Mouse (Mus musculus) E14TG2a.4 (cell line): ENCODE measurements around the gene Akap12.

Experiments
- H3K27me3 ChIP-seq: 2 replicates; pipeline ENCODE4 v1.6.1; 2014; ENCODE audit warnings: low read length, control low read depth; ENCODE audit not compliant: insufficient read depth
- H3K36me3 ChIP-seq: 2 replicates; pipeline ENCODE4 v1.6.1; 2014; ENCODE audit warnings: low read length, control low read depth; ENCODE audit not compliant: insufficient read depth
- H3K4me1 ChIP-seq: replicated peaks from 2 replicates; pipeline ENCODE4 v1.6.1; 2014; ENCODE audit warnings: low read depth, low read length, control low read depth
- H3K4me3 ChIP-seq: replicated peaks from 2 replicates; pipeline ENCODE4 v1.5.1; 2014; ENCODE audit warnings: mild to moderate bottlenecking, low read length
- H3K9me3 ChIP-seq: 2 replicates; pipeline ENCODE4 v1.6.1; 2014; ENCODE audit warnings: low read length, control low read depth
- CTCF ChIP-seq: conservative IDR thresholded peaks from 2 replicates; pipeline ENCODE4 v1.5.1; 2014; ENCODE audit warnings: low read length
- NANOG ChIP-seq: IDR thresholded peaks from 2 replicates; pipeline ENCODE4 v1.6.1; 2014; ENCODE audit warnings: borderline replicate concordance, low read length, mixed read lengths
- POU5F1 ChIP-seq: IDR thresholded peaks from 2 replicates; pipeline ENCODE4 v1.6.1; 2014; ENCODE audit warnings: low read length, borderline replicate concordance

Akap12 gene

DNA sequence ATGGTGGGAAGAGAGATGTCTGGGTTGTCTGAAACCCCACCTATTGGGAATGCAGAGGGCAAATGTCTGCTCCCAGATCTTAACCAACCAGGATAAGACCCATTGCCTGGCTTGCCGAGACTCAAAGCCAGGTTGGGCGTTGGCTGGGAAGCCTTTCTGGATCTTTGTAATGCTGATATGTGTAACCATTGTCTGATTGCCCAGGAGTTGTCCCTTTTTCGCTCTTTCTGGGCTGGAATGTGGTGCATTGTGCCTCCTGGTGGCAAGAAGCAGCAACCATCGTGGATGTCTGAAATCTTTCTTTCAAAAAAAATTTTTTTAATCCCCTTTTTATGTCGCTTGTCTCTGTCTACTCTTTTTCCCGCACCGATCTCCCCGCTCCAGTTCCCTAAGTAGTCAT, 67.1 kb downstream of the Akap12 start:
- Histone ChIP-seq H3K9me3 (no peaks in the 10 kb centered on the region), H3K4me1 (peaks cover 92% of the 10 kb centered on the region), H3K36me3 (peaks cover 32% of the 10 kb centered on the region), H3K4me3 (peak overlapping the region; percentile 81), H3K27me3 (no peaks in the 10 kb centered on the region)
- TF ChIP-seq POU5F1, result peak; percentile 86; the same call in 1 of the 2 replicates
- peak; percentile 86 for TF ChIP-seq NANOG
- peak; percentile 80 for TF ChIP-seq CTCF

DNA sequence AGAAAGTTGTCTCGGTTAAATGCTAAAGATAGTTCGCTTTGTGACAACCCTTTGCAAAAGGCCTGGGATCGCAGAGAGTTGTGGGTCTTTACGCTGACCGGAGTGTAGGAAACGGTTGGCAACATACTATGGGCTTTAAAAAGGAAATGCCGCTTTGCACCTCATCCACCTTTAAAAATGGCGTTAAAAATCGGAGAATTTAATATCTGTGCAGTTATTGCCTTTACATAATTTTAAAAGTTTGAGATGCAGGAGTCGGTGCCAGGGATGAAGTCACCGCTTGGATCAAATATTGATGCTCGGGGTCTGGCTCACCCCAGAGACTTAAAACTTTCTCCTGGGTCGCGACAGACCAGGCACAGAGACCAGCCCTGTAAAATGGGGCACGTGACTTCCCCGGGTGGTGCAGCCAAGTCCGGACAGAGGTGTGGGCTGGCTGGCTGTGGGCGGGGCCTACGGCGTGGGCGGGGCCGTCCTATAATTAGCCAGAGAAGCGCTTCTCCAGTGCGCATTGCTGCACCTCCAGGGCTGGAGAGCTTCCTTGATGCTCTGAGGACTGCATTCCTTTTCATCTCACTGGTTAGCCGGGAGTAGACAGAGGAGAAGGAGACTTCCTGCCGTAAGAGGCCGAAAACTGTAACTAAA, 68.0 kb downstream of the Akap12 start:
- TF ChIP-seq CTCF, result no peak
- TF ChIP-seq NANOG, result no peak
- no peak for TF ChIP-seq POU5F1
- H3K4me1 ChIP-seq, result peaks cover 92% of the 10 kb centered on the region
- H3K4me3 ChIP-seq, result peak overlapping the region; percentile 81
- H3K27me3 ChIP-seq, result no peaks in the 10 kb centered on the region
- no peaks in the 10 kb centered on the region for H3K9me3 ChIP-seq
- H3K36me3 ChIP-seq, result peaks cover 32% of the 10 kb centered on the region

DNA sequence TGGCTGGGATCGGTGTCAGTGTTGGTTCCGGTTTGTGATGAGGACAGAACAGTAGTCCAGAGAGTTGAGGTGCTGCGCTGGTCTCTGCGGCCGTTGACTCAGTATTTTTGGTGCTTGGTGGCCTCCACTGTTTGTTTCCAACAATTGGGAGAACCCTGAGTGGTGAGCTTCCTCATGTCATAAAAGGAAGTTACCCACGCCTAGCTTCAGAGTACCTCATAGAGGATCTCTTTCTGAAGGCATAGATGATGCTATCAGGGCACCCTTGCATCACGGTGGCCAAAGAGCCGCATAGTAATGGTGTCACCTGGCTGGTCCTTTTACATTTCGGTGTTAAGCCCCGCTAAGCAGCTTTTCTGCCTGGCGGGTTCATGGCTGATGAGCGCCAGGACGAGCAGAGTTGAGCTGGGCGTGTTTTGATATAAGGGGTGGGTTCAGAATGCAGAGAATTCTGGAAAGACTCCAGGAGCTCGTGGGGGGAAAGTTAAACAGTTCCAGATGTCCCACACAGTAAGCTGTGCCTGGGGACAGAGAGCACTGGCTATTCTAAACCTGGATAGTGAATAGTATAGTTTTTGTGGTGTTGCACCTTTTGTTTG, 72.8 kb downstream of the Akap12 start:
- peaks cover 78% of the 10 kb centered on the region for H3K4me1 ChIP-seq

DNA sequence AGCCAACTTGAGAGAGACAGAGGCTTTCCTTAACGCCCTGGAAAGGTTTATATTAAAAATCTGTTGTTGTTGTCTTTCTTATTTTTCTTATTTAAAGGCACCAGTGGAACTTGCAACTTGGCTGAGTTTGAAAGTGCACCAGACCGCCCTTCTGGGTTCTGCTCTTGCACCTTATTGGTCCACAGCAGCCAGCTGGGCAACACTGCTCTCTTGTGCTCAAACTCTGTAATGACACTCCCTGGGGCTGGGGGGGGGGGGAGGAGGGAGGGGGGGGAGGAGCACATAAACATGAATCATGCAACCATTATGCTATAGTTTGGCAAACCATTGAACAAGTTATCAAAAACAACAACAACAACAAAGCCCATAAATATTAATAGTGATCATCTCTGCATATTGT, 75.2 kb downstream of the Akap12 start:
- Histone ChIP-seq H3K4me1 (peaks cover 77% of the 10 kb centered on the region), H3K27me3 (no peaks in the 10 kb centered on the region), H3K4me3 (peak overlapping the region; percentile 37), H3K36me3 (peaks cover 41% of the 10 kb centered on the region), H3K9me3 (no peaks in the 10 kb centered on the region)
- peak; percentile 20; the same call in 1 of the 2 replicates for TF ChIP-seq CTCF
- TF ChIP-seq POU5F1, result no peak

More for the DNA sequence above, 72.8 kb downstream of the Akap12 start:
- Histone ChIP-seq H3K36me3 (peaks cover 25% of the 10 kb centered on the region), H3K9me3 (no peaks in the 10 kb centered on the region), H3K27me3 (no peaks in the 10 kb centered on the region), H3K4me3 (peak overlapping the region; percentile 39; the same call in 1 of the 2 replicates)
- TF ChIP-seq POU5F1 (no peak), NANOG (no peak), CTCF (no peak)

GRCm38 (mm10) chr10:4346489-4347135, 80.4 kb downstream of the Akap12 start:
- H3K4me1 ChIP-seq, result peaks cover 56% of the 10 kb centered on the region
- H3K27me3 ChIP-seq, result no peaks in the 10 kb centered on the region
- H3K4me3 ChIP-seq, result peak overlapping the region; percentile 48
- no peaks in the 10 kb centered on the region for H3K9me3 ChIP-seq
- TF ChIP-seq CTCF (peak; percentile 67), NANOG (no peak)
- peaks cover 36% of the 10 kb centered on the region for H3K36me3 ChIP-seq

DNA sequence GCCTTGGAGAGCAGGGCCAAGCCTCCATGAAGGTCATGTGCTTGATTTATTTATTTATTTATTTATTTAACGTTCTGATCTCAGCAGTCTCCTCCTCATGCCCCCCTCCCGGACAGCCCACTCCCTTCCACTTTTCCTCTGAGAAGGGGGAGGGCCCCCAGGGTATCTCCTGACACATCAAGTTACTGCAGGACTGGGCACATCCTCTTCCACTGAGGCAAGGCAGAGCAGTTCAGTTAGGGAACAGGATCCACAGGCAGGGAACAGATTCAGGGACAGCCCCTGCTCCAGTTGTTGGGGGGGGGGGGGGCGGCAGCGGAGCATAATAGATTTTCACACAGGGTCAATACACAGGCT, 80.9 kb downstream of the Akap12 start:
- peak overlapping the region; percentile 48 for H3K4me3 ChIP-seq
- H3K9me3 ChIP-seq, result no peaks in the 10 kb centered on the region
- no peaks in the 10 kb centered on the region for H3K27me3 ChIP-seq
- H3K36me3 ChIP-seq, result peaks cover 35% of the 10 kb centered on the region
- H3K4me1 ChIP-seq, result peaks cover 53% of the 10 kb centered on the region
- TF ChIP-seq NANOG (no peak), POU5F1 (no peak), CTCF (no peak)

DNA sequence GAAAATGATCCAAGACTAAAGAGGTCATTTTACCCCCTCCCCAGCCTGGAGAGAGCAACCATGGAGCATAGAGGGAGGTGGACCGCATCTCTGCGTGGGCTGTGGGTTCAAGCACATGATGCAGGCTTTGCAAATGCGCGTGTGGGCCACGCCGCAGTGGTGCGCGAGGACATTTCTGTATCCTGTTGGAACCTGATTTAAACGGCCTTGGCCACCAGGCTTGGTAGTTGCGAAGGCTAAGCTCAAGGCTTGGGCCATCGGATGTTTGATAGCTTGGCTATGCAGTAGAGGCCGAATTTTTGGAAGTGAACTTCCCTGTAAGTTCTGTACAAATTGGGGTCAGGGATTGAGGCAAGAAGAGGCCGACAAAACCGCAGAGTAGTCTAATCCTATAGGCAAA, 81.4 kb downstream of the Akap12 start:
- Histone ChIP-seq H3K4me3 (peak overlapping the region; percentile 48; the same call in 1 of the 2 replicates), H3K9me3 (no peaks in the 10 kb centered on the region), H3K27me3 (no peaks in the 10 kb centered on the region), H3K4me1 (peaks cover 54% of the 10 kb centered on the region), H3K36me3 (peaks cover 40% of the 10 kb centered on the region)
- no peak for TF ChIP-seq CTCF
- no peak for TF ChIP-seq POU5F1
- TF ChIP-seq NANOG, result no peak

DNA sequence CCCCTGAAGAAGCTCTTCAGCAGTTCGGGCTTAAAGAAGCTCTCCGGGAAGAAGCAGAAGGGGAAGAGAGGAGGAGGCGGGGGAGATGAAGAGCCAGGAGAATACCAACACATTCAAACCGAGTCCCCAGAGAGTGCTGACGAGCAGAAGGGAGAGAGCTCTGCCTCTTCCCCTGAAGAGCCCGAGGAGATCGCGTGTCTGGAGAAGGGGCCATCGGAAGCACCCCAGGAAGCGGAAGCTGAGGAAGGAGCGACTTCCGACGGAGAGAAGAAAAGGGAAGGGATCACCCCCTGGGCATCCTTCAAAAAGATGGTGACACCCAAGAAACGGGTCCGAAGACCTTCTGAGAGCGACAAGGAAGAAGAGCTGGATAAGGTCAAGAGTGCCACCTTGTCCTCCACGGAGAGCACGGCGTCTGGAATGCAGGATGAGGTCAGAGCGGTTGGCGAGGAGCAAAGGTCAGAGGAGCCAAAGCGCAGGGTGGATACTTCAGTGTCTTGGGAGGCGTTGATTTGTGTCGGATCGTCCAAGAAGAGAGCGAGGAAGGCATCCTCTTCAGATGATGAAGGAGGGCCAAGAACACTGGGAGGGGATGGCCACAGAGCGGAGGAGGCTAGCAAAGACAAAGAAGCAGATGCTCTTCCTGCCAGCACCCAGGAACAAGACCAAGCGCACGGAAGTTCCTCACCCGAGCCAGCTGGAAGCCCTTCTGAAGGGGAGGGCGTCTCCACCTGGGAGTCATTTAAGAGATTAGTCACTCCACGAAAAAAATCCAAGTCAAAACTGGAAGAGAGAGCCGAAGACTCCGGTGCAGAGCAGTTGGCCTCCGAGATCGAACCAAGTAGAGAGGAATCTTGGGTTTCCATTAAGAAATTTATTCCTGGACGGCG, 88.4 kb downstream of the Akap12 start:
- no peaks in the 10 kb centered on the region for H3K27me3 ChIP-seq
- TF ChIP-seq CTCF (no peak), POU5F1 (no peak), NANOG (no peak)
- peaks cover 75% of the 10 kb centered on the region for H3K4me1 ChIP-seq
- H3K36me3 ChIP-seq, result peaks cover 82% of the 10 kb centered on the region
- peak overlapping the region; percentile 57 for H3K4me3 ChIP-seq
- H3K9me3 ChIP-seq, result no peaks in the 10 kb centered on the region
